In genomic region chr12:16231093-16231492, GRCm38 (mm10) we compare ENCODE assay signal across 15 mouse cellular contexts.
A peak's percentile ranks its signal among the peaks of the same experiment; 100 is the strongest.
DNase-seq lines count a peak whose midpoint lies in the region; ATAC-seq and TF ChIP-seq lines count a peak whose summit lies in the region.
"Had no signal": no experiment of that assay in that cellular context is flagged by ENCODE, and none has a peak within 500 bp of the region (broad histone marks: within the 10 kb centered on the region; RNA-seq: fewer than 3 reads in every experiment).

No protein-coding gene starts in this region.

- no peak overlapping the region for H3K4me3 ChIP-seq in lung, postnatal 0 days (ENCODE audit: low read depth, low read length)
- H3K4me3 ChIP-seq: embryonic facial prominence, embryonic 12.5 days; limb, embryonic 15.5 days had no signal

- no peaks in the 10 kb centered on the region for H3K36me3 ChIP-seq in lung, postnatal 0 days (ENCODE audit: insufficient read depth, low read length)
- H3K36me3 ChIP-seq: embryonic facial prominence, embryonic 12.5 days; limb, embryonic 15.5 days had no signal

- no peak overlapping the region for H3K27ac ChIP-seq in lung, postnatal 0 days (ENCODE audit: low read length)
- H3K27ac ChIP-seq: embryonic facial prominence, embryonic 12.5 days; limb, embryonic 15.5 days had no signal

- no peak for DNase-seq in frontal cortex, postnatal 10 days (ENCODE audit: low spot score in 2 of 2)
- peak; percentile 6 for DNase-seq in lung, postnatal 0 days (ENCODE audit: low spot score)
- DNase-seq in lung, adult 18-20 months = no peak
- DNase-seq in induced T-regulatory cell, adult 2 months (ENCODE audit: low read depth) = peak; percentile 38
- DNase-seq in thymus, postnatal 14 days = peak; percentile 58
- DNase-seq in urinary bladder, postnatal 14 days (ENCODE audit: low spot score) = no peak
- DNase-seq in embryo, embryonic 11 days = no peak
- DNase-seq: heart, adult 11 months; heart, postnatal 36 days; kidney, adult 2 months; layer of hippocampus, postnatal 36 days had no signal

- no peaks in the 10 kb centered on the region for H3K27me3 ChIP-seq in lung, postnatal 0 days (replicated peaks; ENCODE audit: insufficient read depth, low read length)
- H3K27me3 ChIP-seq: embryonic facial prominence, embryonic 12.5 days; limb, embryonic 15.5 days had no signal

- no peaks in the 10 kb centered on the region for H3K9me3 ChIP-seq in lung, postnatal 0 days (ENCODE audit: low read length)
- H3K9me3 ChIP-seq: embryonic facial prominence, embryonic 12.5 days; limb, embryonic 15.5 days had no signal

- WGBS in lung, postnatal 0 days = 83% methylated on average over 2 of the region's 2 CpGs

- TF ChIP-seq CTCF in lung, postnatal 0 days (IDR thresholded peaks at IDR 0.05) = peak; percentile 29

- ATAC-seq in frontal cortex, adult (ENCODE audit: low TSS enrichment) = peak; percentile 86
- no peak for ATAC-seq in lung, postnatal 0 days
- ATAC-seq: forebrain, embryonic 16.5 days had no signal

- H3K4me1 ChIP-seq in lung, postnatal 0 days (ENCODE audit: insufficient read depth, low read depth, low read length) = no peaks in the 10 kb centered on the region
- H3K4me1 ChIP-seq: embryonic facial prominence, embryonic 12.5 days; limb, embryonic 15.5 days had no signal

- no peak overlapping the region for H3K4me2 ChIP-seq in lung, postnatal 0 days (replicated peaks; ENCODE audit: low read depth, low read length)
- H3K4me2 ChIP-seq: embryonic facial prominence, embryonic 12.5 days; limb, embryonic 15.5 days had no signal

- H3K9ac ChIP-seq in lung, postnatal 0 days (replicated peaks; ENCODE audit: low read depth) = no peak overlapping the region
- H3K9ac ChIP-seq: embryonic facial prominence, embryonic 12.5 days; limb, embryonic 15.5 days had no signal

- TF ChIP-seq EP300 in lung, postnatal 0 days (IDR thresholded peaks at IDR 0.05) = no peak

Comparison
In these comparisons a context has a peak if more than half of its experiments do, and no peak if none do; other contexts are left out.
1. DNase-seq: peak in lung, postnatal 0 days (single experiment), induced T-regulatory cell, adult 2 months (single experiment) and thymus, postnatal 14 days (single experiment); none in frontal cortex, postnatal 10 days (0 of 2), lung, adult 18-20 months (0 of 2), urinary bladder, postnatal 14 days (single experiment) and embryo, embryonic 11 days (single experiment).